Mouse (Mus musculus) heart, embryonic 15.5 days (tissue): ENCODE results near the gene Aaed1. TPM values are rescaled to one million over a fixed set of nuclear protein-coding genes. Genes with fewer than 3 reads are reported as not detected.

Experiments
- ATAC-seq: fragments of 200-750 bp; cut with Nextera tagmentation; replicated peaks from 2 replicates; pipeline ENCODE4 v1.8.0; 2017; ENCODE audit warnings: low read depth, moderate TSS enrichment; ENCODE audit not compliant: insufficient number of reproducible peaks, insufficient read depth, low FRiP score
- H3K27ac ChIP-seq: fragments of 300-500 bp; sonication (generic); 2 replicates; pipeline ENCODE4 v1.5.1; 2015; ENCODE audit warnings: mild to moderate bottlenecking, inconsistent platforms
- H3K27me3 ChIP-seq: fragments of 300-500 bp; sonication (generic); 2 replicates; pipeline ENCODE4 v1.6.1; 2015; ENCODE audit warnings: inconsistent platforms
- H3K36me3 ChIP-seq: fragments of 300-500 bp; sonication (generic); 2 replicates; pipeline ENCODE4 v1.6.1; 2015; ENCODE audit warnings: mild to moderate bottlenecking, inconsistent platforms
- H3K4me1 ChIP-seq: fragments of 300-500 bp; sonication (generic); replicated peaks from 2 replicates; pipeline ENCODE4 v1.6.1; 2015; ENCODE audit warnings: inconsistent platforms
- H3K4me2 ChIP-seq: fragments of 300-500 bp; sonication (generic); 2 replicates; pipeline ENCODE4 v1.6.1; 2015; ENCODE audit warnings: inconsistent platforms, mild to moderate bottlenecking, moderate library complexity
- H3K4me3 ChIP-seq: fragments of 300-500 bp; sonication (generic); 2 replicates; pipeline ENCODE4 v1.5.1; 2015; ENCODE audit warnings: mild to moderate bottlenecking, inconsistent platforms
- H3K9ac ChIP-seq: fragments of 300-500 bp; sonication (generic); 2 replicates; pipeline ENCODE4 v1.6.1; 2015; ENCODE audit warnings: mild to moderate bottlenecking, inconsistent platforms
- H3K9me3 ChIP-seq: fragments of 300-500 bp; sonication (generic); replicated peaks from 2 replicates; pipeline ENCODE4 v1.6.1; 2016; ENCODE audit warnings: inconsistent platforms
- WGBS: fragments of 180-500 bp; shearing (Covaris S2); methylation state at CpG from one replicate; pipeline ENCODE4 v1.1.7; 2015; ENCODE audit warnings: mixed read lengths; 5-methylcytosine and 5-hydroxymethylcytosine counted together
- polyA plus RNA-seq: library from polyadenylated mRNA; unstranded; fragments of >200 nt; fragmentation: Nextera tagmentation; extraction: Ambion mirVana; gene quantifications from 2 replicates; pipeline ENCODE4 v1.2.1, GENCODE M21; 2015

The Aaed1 gene
- polyA plus RNA-seq, 1 experiment from 2014 or later, result 70.0 TPM

GRCm38 (mm10) chr13:64248775-64249524 lies 63.6 kb downstream of the Aaed1 start:
- H3K36me3 ChIP-seq, result no peaks in the 10 kb centered on the region
- 6% methylated on average over 22 of the region's 22 CpGs for WGBS

GRCm38 (mm10) chr13:64248161-64248774 lies 64.2 kb downstream of the Aaed1 start:
- Histone ChIP-seq H3K36me3 (no peaks in the 10 kb centered on the region), H3K9ac (peak overlapping the region; percentile 72), H3K4me1 (peaks cover 10% of the 10 kb centered on the region), H3K27me3 (no peaks in the 10 kb centered on the region), H3K4me3 (peak overlapping the region; percentile 73), H3K9me3 (no peaks in the 10 kb centered on the region), H3K4me2 (peak overlapping the region; percentile 91), H3K27ac (peak overlapping the region; percentile 78)
- 1% methylated on average over 24 of the region's 24 CpGs for WGBS
- ATAC-seq, result peak; percentile 90

More at GRCm38 (mm10) chr13:64248775-64249524, 63.6 kb downstream of the Aaed1 start:
- no peaks in the 10 kb centered on the region for H3K9me3 ChIP-seq
- H3K9ac ChIP-seq, result peak overlapping the region; percentile 72
- H3K4me2 ChIP-seq, result peak overlapping the region; percentile 91
- no peaks in the 10 kb centered on the region for H3K27me3 ChIP-seq
- H3K4me1 ChIP-seq, result peaks cover 10% of the 10 kb centered on the region
- H3K27ac ChIP-seq, result peak overlapping the region; percentile 78
- H3K4me3 ChIP-seq, result peak overlapping the region; percentile 73
- ATAC-seq, result peak; percentile 82

GRCm38 (mm10) chr13:64246106-64246505 lies 66.4 kb downstream of the Aaed1 start:
- H3K9me3 ChIP-seq, result no peaks in the 10 kb centered on the region
- H3K27ac ChIP-seq, result no peak overlapping the region
- H3K4me2 ChIP-seq, result no peak overlapping the region
- H3K9ac ChIP-seq, result no peak overlapping the region
- H3K4me3 ChIP-seq, result no peak overlapping the region
- H3K36me3 ChIP-seq, result peaks cover 5% of the 10 kb centered on the region
- no peaks in the 10 kb centered on the region for H3K27me3 ChIP-seq
- WGBS, result 80% methylated on average over 12 of the region's 12 CpGs
- peaks cover 6% of the 10 kb centered on the region for H3K4me1 ChIP-seq
- ATAC-seq, result no peak

GRCm38 (mm10) chr13:64244685-64245261 lies 67.7 kb downstream of the Aaed1 start:
- no peak for ATAC-seq
- Histone ChIP-seq H3K4me3 (no peak overlapping the region), H3K4me1 (peaks cover 16% of the 10 kb centered on the region), H3K27ac (no peak overlapping the region), H3K4me2 (no peak overlapping the region), H3K36me3 (peaks cover 5% of the 10 kb centered on the region), H3K27me3 (no peaks in the 10 kb centered on the region), H3K9ac (no peak overlapping the region), H3K9me3 (no peaks in the 10 kb centered on the region)
- 81% methylated on average over 4 of the region's 4 CpGs for WGBS

- Histone ChIP-seq H3K9ac (no peak overlapping the region), H3K4me2 (no peak overlapping the region), H3K4me1 (peaks cover 10% of the 10 kb centered on the region), H3K36me3 (peaks cover 5% of the 10 kb centered on the region), H3K4me3 (no peak overlapping the region), H3K27me3 (no peaks in the 10 kb centered on the region), H3K27ac (no peak overlapping the region), H3K9me3 (no peaks in the 10 kb centered on the region)
- no peak for ATAC-seq
These were observed 69.8 kb downstream of the Aaed1 start for GRCm38 (mm10) chr13:64242721-64243120.

- Histone ChIP-seq H3K27ac (peak overlapping the region; percentile 56), H3K9me3 (no peaks in the 10 kb centered on the region), H3K9ac (no peak overlapping the region), H3K27me3 (no peaks in the 10 kb centered on the region), H3K4me1 (peaks cover 23% of the 10 kb centered on the region), H3K4me3 (no peak overlapping the region), H3K36me3 (peaks cover 5% of the 10 kb centered on the region), H3K4me2 (peak overlapping the region; percentile 34)
- no peak for ATAC-seq
- WGBS, result 51% methylated on average over 7 of the region's 7 CpGs
These were observed 71.9 kb downstream of the Aaed1 start for GRCm38 (mm10) chr13:64240626-64241025.

GRCm38 (mm10) chr13:64237681-64238157 lies 74.8 kb downstream of the Aaed1 start:
- Histone ChIP-seq H3K27me3 (no peaks in the 10 kb centered on the region), H3K9ac (no peak overlapping the region), H3K36me3 (peaks cover 3% of the 10 kb centered on the region), H3K4me2 (no peak overlapping the region), H3K4me1 (peaks cover 33% of the 10 kb centered on the region), H3K4me3 (no peak overlapping the region), H3K27ac (peak overlapping the region; percentile 43), H3K9me3 (no peaks in the 10 kb centered on the region)
- no peak for ATAC-seq

GRCm38 (mm10) chr13:64237000-64237680 lies 75.4 kb downstream of the Aaed1 start:
- Histone ChIP-seq H3K36me3 (no peaks in the 10 kb centered on the region), H3K9ac (no peak overlapping the region), H3K4me3 (no peak overlapping the region), H3K4me2 (no peak overlapping the region), H3K4me1 (peaks cover 33% of the 10 kb centered on the region), H3K27ac (peak overlapping the region; percentile 43), H3K27me3 (no peaks in the 10 kb centered on the region), H3K9me3 (no peaks in the 10 kb centered on the region)
- WGBS, result 37% methylated on average over 4 of the region's 4 CpGs
- no peak for ATAC-seq

GRCm38 (mm10) chr13:64235777-64236176 lies 76.7 kb downstream of the Aaed1 start:
- H3K4me2 ChIP-seq, result no peak overlapping the region
- peaks cover 32% of the 10 kb centered on the region for H3K4me1 ChIP-seq
- H3K36me3 ChIP-seq, result no peaks in the 10 kb centered on the region
- ATAC-seq, result no peak
- 65% methylated on average over 3 of the region's 3 CpGs for WGBS
- H3K27ac ChIP-seq, result 0 out of 2 replicates have a peak overlapping the region, but pooled peaks have one; percentile 23
- no peaks in the 10 kb centered on the region for H3K9me3 ChIP-seq
- no peak overlapping the region for H3K4me3 ChIP-seq
- no peak overlapping the region for H3K9ac ChIP-seq
- H3K27me3 ChIP-seq, result no peaks in the 10 kb centered on the region

GRCm38 (mm10) chr13:64235062-64235715 lies 77.3 kb downstream of the Aaed1 start:
- peaks cover 26% of the 10 kb centered on the region for H3K4me1 ChIP-seq
- no peak overlapping the region for H3K4me2 ChIP-seq
- peak overlapping the region; percentile 25; the same call in 1 of the 2 replicates for H3K27ac ChIP-seq
- 53% methylated on average over 4 of the region's 4 CpGs for WGBS
- no peaks in the 10 kb centered on the region for H3K36me3 ChIP-seq
- no peaks in the 10 kb centered on the region for H3K9me3 ChIP-seq
- no peaks in the 10 kb centered on the region for H3K27me3 ChIP-seq
- no peak overlapping the region for H3K4me3 ChIP-seq
- ATAC-seq, result no peak
- H3K9ac ChIP-seq, result no peak overlapping the region

- Histone ChIP-seq H3K36me3 (no peaks in the 10 kb centered on the region), H3K4me1 (peaks cover 23% of the 10 kb centered on the region), H3K27me3 (no peaks in the 10 kb centered on the region), H3K4me3 (no peak overlapping the region), H3K9me3 (no peaks in the 10 kb centered on the region), H3K4me2 (no peak overlapping the region), H3K9ac (no peak overlapping the region), H3K27ac (no peak overlapping the region)
- ATAC-seq, result no peak
- WGBS, result 75% methylated on average over 4 of the region's 4 CpGs
These were observed 79.4 kb downstream of the Aaed1 start for GRCm38 (mm10) chr13:64233139-64233538.
